Mouse (Mus musculus) gastrocnemius, postnatal 25 days (tissue): ENCODE data around the gene Arhgef16. TPM values are rescaled to one million over a fixed set of nuclear protein-coding genes. Genes with fewer than 3 reads are reported as not detected.

Source experiments
- total RNA-seq, 2 experiments: library from RNA; stranded (reverse); gene quantifications; 1 replicate in 1 of 2; 2 replicates in 1 of 2; pipeline ENCODE4 v1.2.3; 2021

Arhgef16 gene
- total RNA-seq, 2 experiments from 2014 or later: 0.23 to 0.43 TPM

Other genes with a start within 250 kb of the Arhgef16 start
- under 1 TPM in 1 of 2 experiments, not detected in 1; 0.38 TPM for gene Trp73, start 161.5 kb downstream of the Arhgef16 start, total RNA-seq
- 1 to 10 TPM; 7.9 to 9.7 TPM for gene Wrap73, start 159.3 kb downstream of the Arhgef16 start, total RNA-seq
- gene Tprgl, start 141.0 kb downstream of the Arhgef16 start, total RNA-seq: 10 to 100 TPM; 83.2 to 86.8 TPM
- gene Megf6, start 130.9 kb downstream of the Arhgef16 start, total RNA-seq: 1 to 10 TPM; 2.1 to 2.2 TPM
- gene B230104I21Rik, start 34.5 kb upstream of the Arhgef16 start, total RNA-seq: not detected